In the genomic region with DNA sequence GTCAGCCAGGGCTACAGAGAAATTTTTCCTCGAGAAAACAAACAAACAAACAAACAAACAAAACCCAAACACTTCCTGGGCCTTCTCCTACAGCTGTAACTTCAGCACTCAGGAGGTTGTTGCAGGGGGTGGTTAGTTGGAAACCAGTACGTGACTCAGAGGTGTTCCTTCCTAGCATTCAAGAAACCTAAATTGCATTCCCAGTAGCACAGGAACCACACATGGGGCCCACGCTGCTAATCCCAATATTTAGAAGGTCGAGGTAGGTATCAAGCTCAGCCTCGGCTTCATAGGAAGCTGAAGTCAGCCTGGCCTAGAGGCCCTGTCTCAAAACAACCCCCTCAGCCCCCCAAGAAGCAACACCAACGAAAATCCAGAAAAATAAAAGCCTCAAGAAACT, we compare ENCODE assay signal across 8 mouse cellular contexts. TPM values are rescaled to one million over a fixed set of nuclear protein-coding genes. Genes with fewer than 3 reads are reported as not detected.
DNase-seq lines count a peak whose midpoint lies in the region; ATAC-seq and TF ChIP-seq lines count a peak whose summit lies in the region.

No protein-coding gene starts in this region.

- peak overlapping the region; percentile 16 for H3K9ac ChIP-seq in heart, adult 2 months (ENCODE audit: low read depth, low read length)
- H3K9ac ChIP-seq in CH12.LX (ENCODE audit: insufficient read depth, low read depth) = peak overlapping the region; percentile 47; the same call in 1 of the 2 replicates
- H3K9ac ChIP-seq in midbrain, embryonic 12.5 days (replicated peaks) = peak overlapping the region; percentile 86

- DNase-seq in heart, adult 2 months = no peak
- DNase-seq in heart, adult 18-20 months = no peak
- no peak for DNase-seq in CH12.LX (ENCODE audit: extremely low read depth)
- DNase-seq in hindbrain, embryonic 10.5 days (ENCODE audit: low spot score) = no peak
- DNase-seq in spleen, postnatal 14 days (ENCODE audit: low spot score in 2 of 2) = no peak
- no peak for DNase-seq in ovary, adult 18-20 months (ENCODE audit: low spot score)
- DNase-seq in layer of hippocampus, adult 8-10 months (ENCODE audit: low spot score in 2 of 2) = no peak

- H3K36me3 ChIP-seq in heart, adult 2 months (ENCODE audit: control insufficient read depth, insufficient read depth, low read length) = no peaks in the 10 kb centered on the region; the same call in 1 of the 2 replicates
- H3K36me3 ChIP-seq in CH12.LX (replicated peaks in 1 of 2; ENCODE audit: control insufficient read depth in 1 of 2, insufficient read depth in 1 of 2, low read length in 1 of 2) = peaks cover 21 to 50% of the 10 kb centered on the region in 2 experiments
- peaks cover 36% of the 10 kb centered on the region for H3K36me3 ChIP-seq in hindbrain, embryonic 10.5 days
- peaks cover 28% of the 10 kb centered on the region for H3K36me3 ChIP-seq in midbrain, embryonic 12.5 days

- H3K9me3 ChIP-seq in CH12.LX (replicated peaks; ENCODE audit: low read length) = no peaks in the 10 kb centered on the region
- 0 out of 2 replicates have a peak, but pooled peaks cover 3% of the 10 kb centered on the region for H3K9me3 ChIP-seq in hindbrain, embryonic 10.5 days
- no peaks in the 10 kb centered on the region for H3K9me3 ChIP-seq in midbrain, embryonic 12.5 days

- H3K27me3 ChIP-seq in heart, adult 2 months (ENCODE audit: control insufficient read depth, insufficient read depth, low read length) = no peaks in the 10 kb centered on the region
- H3K27me3 ChIP-seq in CH12.LX (replicated peaks) = no peaks in the 10 kb centered on the region
- H3K27me3 ChIP-seq in hindbrain, embryonic 10.5 days (ENCODE audit: insufficient read depth, poor library complexity, severe bottlenecking) = no peaks in the 10 kb centered on the region
- H3K27me3 ChIP-seq in midbrain, embryonic 12.5 days = no peaks in the 10 kb centered on the region

- WGBS in heart, adult 2 months = 3% methylated on average over 6 of the region's 6 CpGs
- 31% methylated on average over 6 of the region's 6 CpGs for WGBS in hindbrain, embryonic 10.5 days
- 30% methylated on average over 6 of the region's 6 CpGs for WGBS in midbrain, embryonic 12.5 days

- peak overlapping the region; percentile 92 for H3K27ac ChIP-seq in heart, adult 2 months
- H3K27ac ChIP-seq in CH12.LX (ENCODE audit: insufficient read depth, low read depth) = no peak overlapping the region
- peak overlapping the region; percentile 94 for H3K27ac ChIP-seq in hindbrain, embryonic 10.5 days
- H3K27ac ChIP-seq in midbrain, embryonic 12.5 days (replicated peaks) = no peak overlapping the region; the same call in 1 of the 2 replicates

- TF ChIP-seq CTCF in heart, adult 2 months (IDR thresholded peaks at IDR 0.05) = no peak
- no peak for TF ChIP-seq CTCF in CH12.LX (conservative IDR thresholded peaks at IDR 0.05 in 1 of 2, IDR thresholded peaks at IDR 0.05 in 1 of 2; ENCODE audit: low read depth in 2 of 2, low read length in 2 of 2)

- peaks cover 5% of the 10 kb centered on the region for H3K4me1 ChIP-seq in heart, adult 2 months (ENCODE audit: control insufficient read depth, insufficient read depth, low read length)
- H3K4me1 ChIP-seq in CH12.LX (ENCODE audit: control insufficient read depth in 1 of 2, insufficient read depth in 2 of 2) = peaks cover 3 to 42% of the 10 kb centered on the region in 2 experiments
- peaks cover 33% of the 10 kb centered on the region for H3K4me1 ChIP-seq in hindbrain, embryonic 10.5 days (replicated peaks)
- peaks cover 34% of the 10 kb centered on the region for H3K4me1 ChIP-seq in midbrain, embryonic 12.5 days

- peaks cover 5% of the 10 kb centered on the region for H3K79me2 ChIP-seq in heart, adult 2 months (replicated peaks; ENCODE audit: control insufficient read depth, insufficient read depth, low read length)
- H3K79me2 ChIP-seq in CH12.LX (replicated peaks; ENCODE audit: control insufficient read depth, extremely low read depth, insufficient read depth, poor library complexity, severe bottlenecking) = peaks cover 48% of the 10 kb centered on the region

- H3K4me3 ChIP-seq in heart, adult 2 months = peak overlapping the region; percentile 99
- peak overlapping the region in 2 of 3 experiments; percentile 84 to 88 for H3K4me3 ChIP-seq in CH12.LX (replicated peaks in 1 of 3; ENCODE audit: low read depth in 2 of 3, low read length in 2 of 3, poor library complexity in 1 of 3)
- H3K4me3 ChIP-seq in hindbrain, embryonic 10.5 days = peak overlapping the region; percentile 93
- peak overlapping the region; percentile 81 for H3K4me3 ChIP-seq in midbrain, embryonic 12.5 days

- in situ Hi-C loops in CH12.LX (cut with MboI; ENCODE audit: low pct_ligation_motif_present, low pct_unique_long_range_greater_than_20kb, low sequenced_read_pairs) = no loop called here

- dilution Hi-C loops in CH12.LX (cut with MboI; ENCODE audit: extremely low pct_ligation_motif_present, extremely low pct_unique_long_range_greater_than_20kb, low sequenced_read_pairs) = no loop called here

- no peak for TF ChIP-seq EP300 in heart, adult 2 months (IDR thresholded peaks at IDR 0.05; ENCODE audit: insufficient read depth, low read depth, low read length)
- no peak for TF ChIP-seq EP300 in CH12.LX (IDR thresholded peaks at IDR 0.05; ENCODE audit: low read length)

- H3K4me2 ChIP-seq in CH12.LX (ENCODE audit: insufficient read depth, low read depth, poor library complexity, severe bottlenecking) = peak overlapping the region; percentile 99
- peak overlapping the region; percentile 98 for H3K4me2 ChIP-seq in midbrain, embryonic 12.5 days (replicated peaks)

- intact Hi-C loops in heart, adult 2 months (cut with DNase I) = loop anchor here (10.0 kb wide), 2 partner anchors 117 to 147 kb away; partner anchors contain the start of genes Zfp266 and Zfp426

- ATAC-seq in midbrain, embryonic 12.5 days (ENCODE audit: low FRiP score, low read depth) = no peak

- TF ChIP-seq POLR2A in heart, adult 2 months (IDR thresholded peaks at IDR 0.05; ENCODE audit: insufficient read depth, low read depth, low read length) = no peak
- no peak for TF ChIP-seq POLR2A in CH12.LX (IDR thresholded peaks at IDR 0.05; ENCODE audit: low read depth, low read length)

- no peak for TF ChIP-seq RAD21 in CH12.LX (IDR thresholded peaks at IDR 0.05; ENCODE audit: low read depth, low read length)

TF ChIP-seq in CH12.LX, 34 proteins besides CTCF, POLR2A, EP300 and RAD21:
- no peak for TF ChIP-seq NRF1 (IDR thresholded peaks at IDR 0.05; ENCODE audit: low read depth, low read length)
- TF ChIP-seq MAZ (IDR thresholded peaks at IDR 0.05; ENCODE audit: low read depth, low read length) = no peak
- no peak for TF ChIP-seq IRF4 (IDR thresholded peaks at IDR 0.05; ENCODE audit: low read depth, low read length)
- TF ChIP-seq NELFE (IDR thresholded peaks at IDR 0.05; ENCODE audit: low read depth, low read length) = no peak
- no peak for TF ChIP-seq POLR2AphosphoS2 (IDR thresholded peaks at IDR 0.05; ENCODE audit: low read depth, low read length)
- TF ChIP-seq ZMIZ1 (IDR thresholded peaks at IDR 0.05; ENCODE audit: low read depth, low read length) = no peak
- TF ChIP-seq TCF12 (IDR thresholded peaks at IDR 0.05; ENCODE audit: low read depth, low read length) = no peak
- TF ChIP-seq UBTF (IDR thresholded peaks at IDR 0.05; ENCODE audit: low read depth, low read length) = no peak
- no peak for TF ChIP-seq USF1 (IDR thresholded peaks at IDR 0.05; ENCODE audit: low read depth, low read length)
- TF ChIP-seq KAT2A (IDR thresholded peaks at IDR 0.05; ENCODE audit: insufficient replicate concordance, low read length) = no peak
- no peak for TF ChIP-seq E2F4 (IDR thresholded peaks at IDR 0.05; ENCODE audit: insufficient replicate concordance, low read depth, low read length)
- no peak for TF ChIP-seq SIN3A (IDR thresholded peaks at IDR 0.05; ENCODE audit: low read length)
- TF ChIP-seq ETS1 (conservative IDR thresholded peaks at IDR 0.05; ENCODE audit: low read depth, low read length) = no peak
- no peak for TF ChIP-seq ZNF384 (IDR thresholded peaks at IDR 0.05; ENCODE audit: low read depth, low read length)

RNA-seq across cellular contexts. Expression of gene Ubl5, which starts 1.2 kb away (rescaled TPM):
- total RNA-seq in heart, adult 2 months (2021) = 100 to 1,000 TPM; 233 to 269 TPM
- polyA plus RNA-seq in heart, adult 2 months (2012; rRNA removed) = 275 and 362 TPM in 2 replicates
- 100 to 1,000 TPM; 236 to 246 TPM for total RNA-seq in heart, adult 18-20 months (2021)
- total RNA-seq in CH12.LX (2012; rRNA removed) (264 and 291 TPM in 2 replicates), CH12.LX (2014; rRNA removed) (134 and 155 TPM in 2 replicates)
- polyA plus RNA-seq in CH12.LX (2012; ENCODE audit: insufficient read length, low read depth) = 264 and 328 TPM in 2 replicates
- polyA plus RNA-seq in hindbrain, embryonic 10.5 days (2016; fragmentation: Nextera tagmentation; extraction: Ambion mirVana) = 393 and 437 TPM in 2 replicates
- 463 and 492 TPM in 2 replicates for polyA plus RNA-seq in midbrain, embryonic 12.5 days (2016; fragmentation: Nextera tagmentation; extraction: Ambion mirVana)
- 100 to 1,000 TPM; 231 to 321 (median 276) TPM for total RNA-seq in layer of hippocampus, adult 8-10 months (2022)

RNA-seq across cellular contexts. Expression of gene Fbxl12, which starts 3.1 kb away (rescaled TPM):
- total RNA-seq in heart, adult 2 months (2021) = 10 to 100 TPM in 1 of 2 experiments, 1 to 10 TPM in 1; 8.8 to 10.3 TPM
- 16.6 and 17.9 TPM in 2 replicates for polyA plus RNA-seq in heart, adult 2 months (2012; rRNA removed)
- total RNA-seq in heart, adult 18-20 months (2021) = 10 to 100 TPM in 1 of 2 experiments, 1 to 10 TPM in 1; 7.6 to 11.3 TPM
- total RNA-seq in CH12.LX (2012; rRNA removed) (4.2 and 5.0 TPM in 2 replicates), CH12.LX (2014; rRNA removed) (3.7 and 4.0 TPM in 2 replicates)
- polyA plus RNA-seq in CH12.LX (2012; ENCODE audit: insufficient read length, low read depth) = 10.5 and 13.7 TPM in 2 replicates
- polyA plus RNA-seq in hindbrain, embryonic 10.5 days (2016; fragmentation: Nextera tagmentation; extraction: Ambion mirVana) = 21.5 and 21.9 TPM in 2 replicates
- polyA plus RNA-seq in midbrain, embryonic 12.5 days (2016; fragmentation: Nextera tagmentation; extraction: Ambion mirVana) = 19.2 and 20.5 TPM in 2 replicates
- 10 to 100 TPM; 23.2 to 32.3 (median 30.1) TPM for total RNA-seq in layer of hippocampus, adult 8-10 months (2022)

RNA-seq across cellular contexts. Expression of gene Pin1, which starts 10.4 kb away (rescaled TPM):
- 10 to 100 TPM; 17.8 to 18.6 TPM for total RNA-seq in heart, adult 2 months (2021)
- polyA plus RNA-seq in heart, adult 2 months (2012; rRNA removed) = 18.8 and 20.8 TPM in 2 replicates
- 10 to 100 TPM; 18.5 to 18.9 TPM for total RNA-seq in heart, adult 18-20 months (2021)
- total RNA-seq in CH12.LX (2012; rRNA removed) = 43.0 and 55.8 TPM in 2 replicates
- 48.6 and 51.4 TPM in 2 replicates for total RNA-seq in CH12.LX (2014; rRNA removed)
- polyA plus RNA-seq in CH12.LX (2012; ENCODE audit: insufficient read length, low read depth) = 37.0 and 38.3 TPM in 2 replicates
- polyA plus RNA-seq in hindbrain, embryonic 10.5 days (2016; fragmentation: Nextera tagmentation; extraction: Ambion mirVana) = 83.7 and 88.6 TPM in 2 replicates
- 54.6 and 54.8 TPM in 2 replicates for polyA plus RNA-seq in midbrain, embryonic 12.5 days (2016; fragmentation: Nextera tagmentation; extraction: Ambion mirVana)
- 10 to 100 TPM; 31.2 to 32.2 (median 31.6) TPM for total RNA-seq in layer of hippocampus, adult 8-10 months (2022)

Comparison
In these comparisons a context has a peak if more than half of its experiments do, and no peak if none do; other contexts are left out.
1. H3K27ac ChIP-seq: peak in heart, adult 2 months (single experiment) and hindbrain, embryonic 10.5 days (single experiment); none in CH12.LX (single experiment) and midbrain, embryonic 12.5 days (single experiment).
2. H3K9ac ChIP-seq: peak in every context shown above with its lines; median percentile 86 in midbrain, embryonic 12.5 days; 47 in CH12.LX; 16 in heart, adult 2 months.
3. Peak in every context shown above with its lines, with median percentiles within 50 percentile points of each other: H3K4me3 ChIP-seq.